Mouse (Mus musculus) myocyte (in vitro differentiated cells): ENCODE measurements around the gene Morn1. TPM values are rescaled to one million over a fixed set of nuclear protein-coding genes. Genes with fewer than 3 reads are reported as not detected.

Source experiments
- H3K27me3 ChIP-seq: one replicate; pipeline ENCODE4 v1.6.1; 2011; ENCODE audit not compliant: control insufficient read depth, insufficient read depth, insufficient read length
- H3K36me3 ChIP-seq: one replicate; pipeline ENCODE4 v1.6.1; 2011; ENCODE audit not compliant: control insufficient read depth, insufficient read depth
- H3K4me2 ChIP-seq: one replicate; pipeline ENCODE4 v1.6.1; 2011; ENCODE audit warnings: low read depth, control low read depth
- H3K4me3 ChIP-seq: one replicate; pipeline ENCODE4 v1.5.1; 2011; ENCODE audit warnings: mild to moderate bottlenecking, control low read depth, moderate library complexity
- H3K79me2 ChIP-seq: one replicate; pipeline ENCODE4 v1.6.1; 2011; ENCODE audit not compliant: control insufficient read depth, insufficient read depth
- H3ac ChIP-seq: one replicate; pipeline ENCODE4 v1.6.1; 2011; ENCODE audit not compliant: control insufficient read depth, insufficient read length
- CEBPB ChIP-seq: IDR thresholded peaks from 2 replicates; pipeline ENCODE4 v1.6.1; 2011; ENCODE audit warnings: mild to moderate bottlenecking, moderate library complexity; ENCODE audit not compliant: poor library complexity, insufficient read depth, severe bottlenecking
- E2F4 ChIP-seq: IDR thresholded peaks from one replicate; pipeline ENCODE4 v1.6.1; 2011; ENCODE audit warnings: mild to moderate bottlenecking, control low read depth, moderate library complexity; ENCODE audit not compliant: insufficient read depth
- MAX ChIP-seq: IDR thresholded peaks from one replicate; pipeline ENCODE4 v1.6.1; 2011; ENCODE audit warnings: low read depth, mild to moderate bottlenecking, control low read depth
- MYOD1 ChIP-seq, 3 experiments: IDR thresholded peaks; one replicate each; pipeline ENCODE4 v1.6.1; 2011; ENCODE audit warnings: control low read depth in 2 of 3, low read depth in 2 of 3, mild to moderate bottlenecking in 2 of 3, moderate library complexity in 1 of 3; ENCODE audit not compliant: insufficient read length in 2 of 3, control insufficient read depth in 1 of 3
- MYOG ChIP-seq, 3 experiments: IDR thresholded peaks; one replicate each; pipeline ENCODE4 v1.6.1; 2011; ENCODE audit warnings: control low read depth in 2 of 3, low read depth in 2 of 3, mild to moderate bottlenecking in 2 of 3; ENCODE audit not compliant: insufficient read length in 2 of 3, control insufficient read depth in 1 of 3, insufficient read depth in 1 of 3
- POLR2A ChIP-seq: IDR thresholded peaks from one replicate; pipeline ENCODE4 v1.6.1; 2011; ENCODE audit warnings: low read depth, mild to moderate bottlenecking, control low read depth, moderate library complexity; ENCODE audit not compliant: insufficient read length
- POLR2AphosphoS2 ChIP-seq: IDR thresholded peaks from one replicate; pipeline ENCODE4 v1.6.1; 2011; ENCODE audit warnings: low read depth, control low read depth; ENCODE audit not compliant: insufficient read length
- REST ChIP-seq: IDR thresholded peaks from one replicate; pipeline ENCODE4 v1.6.1; 2011; ENCODE audit warnings: mild to moderate bottlenecking, control low read depth, moderate library complexity; ENCODE audit not compliant: insufficient read depth, insufficient read length
- SRF ChIP-seq: IDR thresholded peaks from one replicate; pipeline ENCODE4 v1.6.1; 2011; ENCODE audit warnings: low read depth; ENCODE audit not compliant: control insufficient read depth, insufficient read length
- TCF12 ChIP-seq: IDR thresholded peaks from one replicate; pipeline ENCODE4 v1.6.1; 2011; ENCODE audit warnings: mild to moderate bottlenecking, control low read depth; ENCODE audit not compliant: poor library complexity, insufficient read depth, severe bottlenecking
- TCF3 ChIP-seq: IDR thresholded peaks from one replicate; pipeline ENCODE4 v1.6.1; 2011; ENCODE audit warnings: low read depth, control low read depth; ENCODE audit not compliant: insufficient read length
- USF1 ChIP-seq: IDR thresholded peaks from one replicate; pipeline ENCODE4 v1.6.1; 2011; ENCODE audit warnings: low read depth, mild to moderate bottlenecking, control low read depth, moderate library complexity
- polyA plus RNA-seq: library from polyadenylated mRNA; unstranded; fragments of >200 nt; fragmentation: generic; extraction: Trizol; gene quantifications from one replicate; pipeline ENCODE4 v1.2.1, GENCODE M21; 2012; ENCODE audit warnings: missing spikeins

The Morn1 gene
- polyA plus RNA-seq, 1 experiment, result 2.6 TPM

DNA sequence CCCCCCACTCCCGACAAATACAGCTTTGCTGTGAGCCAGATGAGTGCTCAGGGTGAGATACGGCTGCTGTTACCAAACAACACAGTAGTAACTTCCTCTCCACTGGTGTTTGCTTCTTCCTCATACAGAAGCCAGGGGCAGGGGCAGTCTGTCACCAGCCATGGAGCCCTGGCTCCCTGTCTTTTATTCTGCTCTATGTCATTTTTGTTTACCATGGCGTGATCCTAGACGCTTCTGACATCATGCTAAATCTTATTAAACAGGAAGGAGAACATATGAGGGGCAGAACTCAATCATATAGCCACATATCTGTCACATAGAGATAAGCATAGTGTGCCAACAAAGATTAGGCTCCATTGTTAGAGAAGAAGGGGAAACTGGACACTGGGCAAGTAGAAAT is 30.2 kb downstream of the Morn1 start:
- Histone ChIP-seq H3K36me3 (no peaks in the 10 kb centered on the region), H3K4me3 (no peak overlapping the region), H3K4me2 (peak overlapping the region; percentile 12), H3ac (no peak overlapping the region), H3K27me3 (no peaks in the 10 kb centered on the region), H3K79me2 (no peaks in the 10 kb centered on the region)
- TF ChIP-seq MYOD1 (IDR thresholded peaks at IDR 0.05; ENCODE audit: control insufficient read depth in 1 of 3, insufficient read length in 2 of 3, low read depth in 2 of 3) (no peak), USF1 (no peak), E2F4 (no peak), TCF3 (no peak), TCF12 (no peak), POLR2AphosphoS2 (no peak), REST (no peak), SRF (no peak), POLR2A (no peak), CEBPB (no peak)

DNA sequence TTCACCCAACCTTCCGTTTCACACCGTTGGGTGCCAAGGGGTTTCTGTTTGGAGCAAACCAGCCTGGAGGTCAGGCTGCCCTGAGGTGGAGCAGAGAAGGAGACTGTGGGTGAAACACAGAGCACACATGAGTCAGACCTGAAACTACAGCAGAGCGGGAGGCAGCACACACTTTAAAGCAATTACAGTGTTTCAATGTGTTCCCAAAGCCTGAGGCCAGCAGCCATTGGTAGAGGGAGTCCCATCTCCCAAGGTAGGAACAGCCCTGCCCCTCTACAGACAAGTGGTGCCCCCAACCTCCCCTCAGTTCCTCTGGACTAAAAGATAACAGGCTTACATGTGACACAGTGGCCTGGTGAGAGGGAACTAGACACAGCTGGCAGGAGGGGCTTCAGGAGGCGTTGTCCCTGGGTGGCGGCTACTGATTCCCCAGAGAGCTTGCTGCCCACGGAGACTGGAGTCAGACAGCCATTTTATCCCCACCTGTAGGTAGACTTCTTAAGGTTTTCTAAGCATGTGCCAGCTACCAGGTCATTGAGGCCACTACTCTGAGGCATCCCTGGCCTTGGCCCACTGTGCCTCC is 31.1 kb downstream of the Morn1 start:
- TF ChIP-seq MYOD1 (IDR thresholded peaks at IDR 0.05; ENCODE audit: control insufficient read depth in 1 of 3, insufficient read length in 2 of 3, low read depth in 2 of 3) (peak in 1 of 3 experiments; percentile 23), TCF3 (no peak)
- no peak overlapping the region for H3ac ChIP-seq
- H3K4me3 ChIP-seq, result no peak overlapping the region
- H3K79me2 ChIP-seq, result no peaks in the 10 kb centered on the region
- no peak overlapping the region for H3K4me2 ChIP-seq
- no peaks in the 10 kb centered on the region for H3K27me3 ChIP-seq
- no peaks in the 10 kb centered on the region for H3K36me3 ChIP-seq

GRCm38 (mm10) chr4:155118278-155118677 is 31.9 kb downstream of the Morn1 start:
- TF ChIP-seq MYOG (IDR thresholded peaks at IDR 0.05; ENCODE audit: control insufficient read depth in 1 of 3, insufficient read depth in 1 of 3, insufficient read length in 2 of 3, low read depth in 2 of 3), result peak in 2 of 3 experiments; percentile 55 to 56
- no peak for TF ChIP-seq TCF12
- TF ChIP-seq TCF3, result no peak
- TF ChIP-seq CEBPB, result no peak
- TF ChIP-seq REST, result no peak
- TF ChIP-seq E2F4, result no peak
- peak in 2 of 3 experiments; percentile 48 to 83 for TF ChIP-seq MYOD1 (IDR thresholded peaks at IDR 0.05; ENCODE audit: control insufficient read depth in 1 of 3, insufficient read length in 2 of 3, low read depth in 2 of 3)
- no peak for TF ChIP-seq POLR2AphosphoS2
- no peak for TF ChIP-seq USF1
- no peak for TF ChIP-seq POLR2A
- no peak for TF ChIP-seq MAX
- TF ChIP-seq SRF, result no peak
- no peaks in the 10 kb centered on the region for H3K36me3 ChIP-seq
- H3K79me2 ChIP-seq, result no peaks in the 10 kb centered on the region
- H3K4me3 ChIP-seq, result no peak overlapping the region
- no peak overlapping the region for H3ac ChIP-seq
- H3K4me2 ChIP-seq, result no peak overlapping the region
- no peaks in the 10 kb centered on the region for H3K27me3 ChIP-seq

- Histone ChIP-seq H3ac (no peak overlapping the region), H3K36me3 (no peaks in the 10 kb centered on the region), H3K79me2 (no peaks in the 10 kb centered on the region), H3K4me2 (no peak overlapping the region), H3K4me3 (no peak overlapping the region), H3K27me3 (no peaks in the 10 kb centered on the region)
- TF ChIP-seq REST (no peak), SRF (no peak), POLR2AphosphoS2 (no peak), POLR2A (no peak), USF1 (no peak), TCF12 (no peak), MYOG (IDR thresholded peaks at IDR 0.05; ENCODE audit: control insufficient read depth in 1 of 3, insufficient read depth in 1 of 3, insufficient read length in 2 of 3, low read depth in 2 of 3) (no peak), E2F4 (no peak), MYOD1 (IDR thresholded peaks at IDR 0.05; ENCODE audit: control insufficient read depth in 1 of 3, insufficient read length in 2 of 3, low read depth in 2 of 3) (no peak), MAX (no peak), CEBPB (no peak), TCF3 (no peak)
These were observed 33.7 kb downstream of the Morn1 start for GRCm38 (mm10) chr4:155120038-155120437.

DNA sequence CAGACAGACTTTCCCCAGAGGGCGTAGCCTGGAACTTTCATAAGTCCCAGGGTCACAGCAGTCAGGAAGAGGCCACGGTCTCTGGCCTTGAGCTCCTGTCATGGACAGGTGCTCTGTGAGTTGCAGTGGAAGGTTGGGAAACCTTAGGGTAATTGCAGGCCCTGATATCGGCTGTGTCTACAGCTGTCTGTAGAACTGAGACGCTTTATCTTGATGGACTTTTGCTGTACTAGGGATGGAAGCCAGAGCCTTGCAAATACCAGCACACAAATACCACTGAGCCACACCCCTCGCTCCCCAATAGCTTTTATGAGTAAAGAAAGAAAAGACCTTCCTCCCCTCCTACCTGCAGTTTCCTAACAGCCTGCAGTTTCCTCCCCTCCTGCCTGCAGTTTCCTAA is 34.2 kb downstream of the Morn1 start:
- Histone ChIP-seq H3K4me2 (no peak overlapping the region), H3K79me2 (no peaks in the 10 kb centered on the region), H3K36me3 (no peaks in the 10 kb centered on the region), H3ac (no peak overlapping the region), H3K27me3 (no peaks in the 10 kb centered on the region), H3K4me3 (no peak overlapping the region)
- no peak for TF ChIP-seq MAX
- no peak for TF ChIP-seq POLR2AphosphoS2
- no peak for TF ChIP-seq CEBPB
- no peak for TF ChIP-seq USF1
- TF ChIP-seq SRF, result no peak
- TF ChIP-seq POLR2A, result no peak
- TF ChIP-seq REST, result no peak
- no peak for TF ChIP-seq TCF3
- no peak for TF ChIP-seq TCF12
- TF ChIP-seq E2F4, result no peak
- TF ChIP-seq MYOG (IDR thresholded peaks at IDR 0.05; ENCODE audit: control insufficient read depth in 1 of 3, insufficient read depth in 1 of 3, insufficient read length in 2 of 3, low read depth in 2 of 3), result peak in 2 of 3 experiments; percentile 31 to 82
- peak in 2 of 3 experiments; percentile 43 to 78 for TF ChIP-seq MYOD1 (IDR thresholded peaks at IDR 0.05; ENCODE audit: control insufficient read depth in 1 of 3, insufficient read length in 2 of 3, low read depth in 2 of 3)
